Mouse (Mus musculus) spleen, adult 18-20 months (tissue): ENCODE measurements at regions not wholly inside any gene's neighbourhood (a gene's known extent, or its start where the extent isn't known, plus 50 kb on each side); places are given as distances from the start of the nearest gene placed in this dataset.
A peak's percentile ranks its signal among the peaks of the same experiment; 100 is the strongest.

ENCODE experiments used
- DNase-seq, 2 experiments: peaks; one replicate each; pipeline ENCODE4 v3.0.0; 2022; ENCODE audit warnings: mixed read lengths in 2 of 2

GRCm38 (mm10) chr1:90668787-90669186, 66.0 kb downstream of the Cops8 start:
- DNase-seq, result no peak

- DNase-seq, result no peak
Measured at GRCm38 (mm10) chr1:90669237-90669636, 66.5 kb downstream of the Cops8 start.

- no peak for DNase-seq
Measured at GRCm38 (mm10) chr1:90670346-90670745, 67.6 kb downstream of the Cops8 start.

GRCm38 (mm10) chr1:90673751-90674150, 71.0 kb downstream of the Cops8 start:
- no peak for DNase-seq

- peak in 1 of 2 experiments; percentile 2 for DNase-seq
Measured at GRCm38 (mm10) chr1:90676192-90677006, 73.6 kb downstream of the Cops8 start.

- no peak for DNase-seq
Measured at GRCm38 (mm10) chr1:90677188-90677587, 74.4 kb downstream of the Cops8 start.

- no peak for DNase-seq
Measured at GRCm38 (mm10) chr1:90677651-90678201, 74.9 kb downstream of the Cops8 start.

GRCm38 (mm10) chr1:90678416-90678815, 75.6 kb downstream of the Cops8 start:
- DNase-seq, result no peak

GRCm38 (mm10) chr1:90688086-90688485, 85.3 kb downstream of the Cops8 start:
- no peak for DNase-seq

- no peak for DNase-seq
Measured at GRCm38 (mm10) chr1:90690591-90691116, 87.9 kb downstream of the Cops8 start.

- DNase-seq, result no peak
Measured at GRCm38 (mm10) chr1:90691157-90691594, 88.4 kb downstream of the Cops8 start.

GRCm38 (mm10) chr1:90692851-90693250, 90.1 kb downstream of the Cops8 start:
- DNase-seq, result no peak

- no peak for DNase-seq
Measured at GRCm38 (mm10) chr1:90694761-90695160, 92.0 kb downstream of the Cops8 start.

GRCm38 (mm10) chr1:90695166-90695749, 92.5 kb downstream of the Cops8 start:
- DNase-seq, result no peak

GRCm38 (mm10) chr1:90696000-90696399, 93.2 kb downstream of the Cops8 start:
- no peak for DNase-seq

GRCm38 (mm10) chr1:90697056-90697596, 94.3 kb downstream of the Cops8 start:
- DNase-seq, result no peak

GRCm38 (mm10) chr1:90698618-90699017, 95.8 kb downstream of the Cops8 start:
- DNase-seq, result no peak

GRCm38 (mm10) chr1:90701756-90702155, 99.0 kb downstream of the Cops8 start:
- no peak for DNase-seq

GRCm38 (mm10) chr1:90706391-90706790, 103.6 kb downstream of the Cops8 start:
- DNase-seq, result no peak

GRCm38 (mm10) chr1:90709761-90710160, 107.0 kb downstream of the Cops8 start:
- no peak for DNase-seq

- DNase-seq, result no peak
Measured at GRCm38 (mm10) chr1:90710566-90710965, 107.8 kb downstream of the Cops8 start.

- no peak for DNase-seq
Measured at GRCm38 (mm10) chr1:90711103-90711502, 108.3 kb downstream of the Cops8 start.
